Mouse (Mus musculus) inflammation-experienced regulatory T-cells, adult 6 months (primary cell): Measurements from ENCODE around the gene Rassf10. TPM values are rescaled to one million over a fixed set of nuclear protein-coding genes. Genes with fewer than 3 reads are reported as not detected.

Experiments
- ATAC-seq: one replicate; pipeline ENCODE4 v1.8.0; 2017
- polyA plus RNA-seq, 3 experiments: library from polyadenylated mRNA; unstranded; fragments of 100-300 nt; shearing (Covaris generic); gene quantifications; one replicate each; pipeline ENCODE4 v1.2.1; 2017

Gene Rassf10
- polyA plus RNA-seq, 3 experiments from 2014 or later = not detected

DNA sequence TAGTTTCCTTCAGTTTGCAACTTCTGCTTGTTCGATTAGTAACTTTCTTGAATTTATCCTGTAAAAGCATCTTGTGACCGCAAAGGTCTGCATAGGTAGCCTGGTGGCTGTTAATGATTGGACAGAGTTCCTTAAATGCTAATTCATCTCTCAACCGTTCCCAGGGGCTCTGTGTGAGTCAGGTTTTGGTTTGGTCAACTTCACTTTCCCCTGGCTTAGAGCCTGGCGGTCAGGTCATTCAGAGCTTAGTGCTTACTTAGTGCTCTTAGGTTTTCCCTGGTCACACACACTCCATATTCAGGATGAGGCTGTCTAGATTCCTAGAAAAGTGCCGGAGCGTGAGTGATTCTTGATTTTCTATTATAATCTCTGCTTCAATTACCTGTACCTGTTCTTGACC lies 12.6 kb downstream of the Rassf10 start:
- ATAC-seq = no peak

DNA sequence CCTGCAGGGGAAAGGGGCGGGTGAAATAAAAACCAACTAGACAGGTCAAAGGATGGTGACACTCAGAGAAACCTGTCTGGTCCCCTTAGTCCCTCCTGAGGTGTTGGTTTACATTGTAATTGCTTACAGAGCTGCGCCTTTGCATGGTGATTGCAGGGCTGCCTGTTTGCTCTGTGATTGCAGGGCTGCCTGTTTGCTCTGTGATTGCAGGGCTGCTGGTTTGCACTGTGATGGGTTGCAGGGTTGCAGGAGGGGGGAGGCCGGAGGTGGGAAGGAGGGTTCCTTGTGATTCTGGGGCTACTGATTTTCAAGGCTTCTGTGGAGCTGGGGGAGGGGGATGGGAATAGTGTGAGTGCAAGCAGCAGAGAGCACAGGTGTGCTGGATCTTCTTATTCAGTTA lies 13.0 kb downstream of the Rassf10 start:
- no peak for ATAC-seq

DNA sequence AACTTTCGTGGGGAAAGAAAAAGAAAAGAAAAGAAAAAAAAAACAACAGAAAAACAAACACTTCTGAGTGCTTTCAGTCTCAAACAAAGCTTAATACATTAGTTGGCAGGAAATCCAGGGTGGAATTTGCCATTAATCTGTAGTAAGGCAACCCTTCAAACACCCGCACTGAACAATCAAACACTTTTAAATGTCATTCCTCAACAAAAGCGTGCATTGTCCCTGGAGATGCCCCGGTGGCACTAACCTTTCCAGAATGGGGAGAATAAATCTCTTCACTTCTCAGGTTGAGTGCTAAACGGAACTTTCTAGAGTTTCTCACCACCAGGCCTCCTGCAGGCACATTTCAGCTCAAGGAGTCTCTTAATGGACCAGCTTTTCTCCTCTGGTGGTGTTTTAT lies 29.6 kb downstream of the Rassf10 start:
- ATAC-seq = no peak

DNA sequence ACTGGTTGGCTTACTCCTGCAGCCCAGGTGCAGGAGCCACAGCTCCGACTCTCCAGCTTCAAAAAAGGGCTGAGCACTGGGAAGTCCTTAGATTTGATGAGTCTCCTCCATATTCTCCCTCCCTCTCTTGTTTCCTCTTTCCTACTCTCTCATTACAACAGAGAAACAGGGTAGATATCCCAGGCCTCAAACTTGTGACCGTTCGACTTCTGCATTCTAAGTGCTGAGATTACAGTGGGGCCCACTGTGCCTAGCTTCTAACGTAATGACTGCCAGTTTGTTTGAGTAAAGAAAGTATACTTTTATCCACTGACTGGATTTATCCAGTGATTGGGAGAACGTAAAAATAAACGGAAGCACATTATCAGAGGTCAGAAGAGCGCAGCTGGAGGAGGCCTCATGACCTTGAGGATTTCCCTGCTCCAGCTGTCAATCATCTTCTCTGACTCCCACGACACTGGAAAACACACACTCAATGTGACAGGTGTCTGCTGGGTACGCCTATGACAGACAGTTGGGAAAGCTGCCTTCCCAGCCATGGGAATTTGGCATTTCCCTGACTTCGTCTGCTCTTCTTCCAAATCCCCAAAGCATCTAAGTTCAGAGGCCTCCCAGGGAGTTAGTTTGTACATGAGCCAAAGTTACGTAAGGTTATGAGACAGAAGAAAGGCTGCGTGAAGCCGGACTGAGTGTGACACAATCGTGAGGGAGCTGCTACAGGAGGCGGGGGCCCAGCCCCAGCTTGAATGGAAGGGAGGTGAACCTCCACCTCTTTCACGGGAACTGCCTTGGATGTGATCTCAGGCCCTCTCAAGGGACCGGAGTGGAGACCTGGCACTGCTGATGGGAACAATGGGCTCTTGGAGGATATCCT lies 31.2 kb downstream of the Rassf10 start:
- no peak for ATAC-seq

DNA sequence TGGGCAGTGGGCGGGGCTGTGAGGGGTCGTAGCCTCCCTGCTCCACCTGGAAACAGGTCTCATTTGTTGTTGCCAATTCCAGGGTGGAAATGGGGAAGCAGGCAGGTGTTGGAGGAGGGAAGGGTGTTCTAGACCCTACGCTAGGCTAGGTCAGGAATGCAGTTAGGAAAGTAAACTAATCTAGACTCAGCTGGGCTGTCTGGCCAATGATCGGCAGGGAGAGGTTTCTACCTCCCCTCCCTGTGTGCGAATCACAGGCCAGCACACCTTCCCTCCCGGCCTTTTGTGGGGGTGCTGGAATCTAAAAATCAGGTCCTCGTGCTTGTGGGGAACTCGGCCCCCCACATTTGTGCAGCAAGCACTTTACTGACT lies 31.8 kb downstream of the Rassf10 start:
- ATAC-seq = no peak

DNA sequence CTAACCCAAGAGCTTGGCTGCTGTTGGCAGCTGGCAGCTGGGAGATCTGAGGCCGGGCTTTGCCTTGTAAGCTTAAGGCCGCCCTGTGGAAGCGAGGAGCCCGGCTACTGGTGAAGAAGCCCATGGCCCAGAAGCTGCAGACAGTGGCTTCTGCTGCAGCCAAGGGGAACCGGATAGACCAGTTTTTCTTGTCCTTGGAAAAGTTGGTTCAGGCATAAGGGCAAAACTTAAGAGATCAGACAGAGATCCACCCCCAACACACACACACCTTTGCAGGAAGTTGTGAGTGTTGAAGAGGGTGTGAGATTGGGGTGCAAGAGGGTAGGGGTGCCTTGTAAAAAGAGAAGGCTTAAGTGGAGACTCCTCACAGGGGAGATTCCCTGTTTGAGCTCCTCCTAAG lies 39.2 kb downstream of the Rassf10 start:
- ATAC-seq = no peak

DNA sequence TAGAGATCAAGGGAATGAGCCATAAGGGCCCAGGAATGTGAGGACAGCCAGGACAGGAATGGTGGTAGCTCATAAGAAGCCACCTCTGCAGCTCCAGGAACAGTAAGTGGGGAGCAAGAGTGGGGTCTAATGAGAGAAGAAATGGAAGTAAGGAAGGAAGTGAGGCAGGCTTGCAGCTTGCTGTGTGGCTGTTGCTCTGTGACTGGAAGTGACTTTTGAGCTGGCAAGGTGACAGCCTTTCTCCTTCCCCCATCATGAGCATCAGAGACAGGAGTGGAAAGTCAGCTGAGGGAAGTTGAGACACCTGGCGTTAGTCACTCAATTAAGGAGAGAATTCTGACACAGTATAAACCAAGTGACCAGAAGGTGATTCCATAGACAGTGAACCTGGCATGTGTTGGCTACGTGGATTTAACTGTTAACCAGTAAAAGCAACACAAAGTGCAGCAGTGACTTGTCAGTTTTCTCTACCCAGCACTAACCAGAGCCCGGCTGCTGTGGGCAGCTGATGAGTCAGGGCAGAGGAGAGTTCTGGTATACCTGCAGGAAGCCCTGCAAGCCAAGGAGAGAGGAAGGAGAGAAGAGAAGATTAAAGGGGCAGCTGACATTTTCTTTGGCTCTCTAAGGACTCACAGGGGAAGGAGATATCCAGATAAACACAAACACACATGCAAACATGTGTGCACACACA lies 49.9 kb downstream of the Rassf10 start:
- no peak for ATAC-seq

DNA sequence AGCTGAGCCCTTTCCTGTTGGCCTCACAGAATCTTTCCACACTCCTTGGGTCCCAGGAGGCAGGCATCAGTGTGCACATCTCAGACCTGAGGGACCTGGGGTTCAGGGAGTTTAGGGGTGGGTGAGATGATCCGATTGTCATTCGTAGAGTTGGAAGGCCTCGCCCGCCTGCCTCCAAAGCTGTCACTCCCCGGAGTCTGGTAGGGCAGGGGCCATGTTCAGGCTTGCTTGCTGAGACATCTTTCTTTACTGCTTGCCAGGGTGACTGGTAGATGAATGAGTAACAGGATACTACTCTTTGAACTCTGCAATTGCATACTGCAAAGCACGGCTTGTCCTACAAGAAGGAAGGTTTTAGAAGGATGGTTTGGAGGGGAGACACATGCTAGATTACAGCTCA lies 52.0 kb downstream of the Rassf10 start:
- ATAC-seq = no peak
